Mouse (Mus musculus): ENCODE results near the gene Mfn1.

Mfn1 gene

DNA sequence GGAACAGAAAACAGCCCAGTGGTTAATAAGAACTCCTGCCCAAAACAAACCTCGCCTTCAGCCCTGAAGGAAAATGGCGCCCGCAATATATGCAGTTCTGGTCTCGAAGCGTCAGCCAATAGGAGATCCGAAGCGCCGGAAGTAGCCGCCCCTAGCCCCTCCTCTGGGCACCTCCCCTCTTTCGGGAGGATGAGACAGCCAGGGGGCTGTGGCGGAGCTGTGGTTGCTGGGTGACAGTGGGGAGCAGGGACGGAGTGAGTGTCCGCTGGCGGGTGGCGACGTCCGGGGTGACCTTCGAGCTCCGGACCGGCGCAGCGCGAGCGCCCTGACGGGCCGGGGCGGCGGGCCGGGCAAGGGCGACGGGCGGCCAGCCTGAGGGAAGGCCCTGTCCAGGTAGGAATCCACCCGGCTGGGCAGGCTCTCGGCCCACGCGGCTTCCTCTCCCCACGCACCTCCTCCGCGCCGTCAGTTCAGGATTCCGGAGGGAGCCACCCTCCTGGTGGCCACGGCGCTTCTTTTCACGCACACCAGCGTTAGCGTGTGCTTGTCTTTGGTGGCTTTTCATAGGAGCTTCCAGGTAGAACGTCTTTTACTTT, at the start of gene Mfn1:
TSS of gene Mfn1 (plus strand) at position 163 of the 596 bp plus-strand sequence.
- DNase-seq (ENCODE audit: low spot score in 2 of 2): peak; percentile 95 to 97

DNA sequence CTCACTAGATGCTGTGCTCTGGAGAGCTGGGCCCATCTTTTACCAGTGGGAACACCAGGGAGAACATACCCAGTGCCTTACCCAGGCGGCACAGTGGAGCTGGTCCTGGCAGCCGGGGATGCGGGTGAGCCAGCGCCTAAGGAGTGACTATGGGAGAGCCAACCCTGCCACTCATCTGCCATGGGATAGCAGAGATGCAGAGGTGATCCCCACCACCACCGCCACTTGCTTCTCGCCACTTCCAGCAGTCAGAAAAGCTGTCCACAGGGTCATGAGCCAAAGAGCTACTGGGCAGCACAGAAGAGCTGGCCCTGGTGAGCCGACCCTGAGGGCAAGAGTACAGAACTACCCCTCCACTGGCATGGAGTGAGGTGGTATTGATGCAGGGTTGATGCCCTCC, 49.3 kb upstream of the Mfn1 start:
- DNase-seq (ENCODE audit: low spot score in 2 of 2): no peak

DNA sequence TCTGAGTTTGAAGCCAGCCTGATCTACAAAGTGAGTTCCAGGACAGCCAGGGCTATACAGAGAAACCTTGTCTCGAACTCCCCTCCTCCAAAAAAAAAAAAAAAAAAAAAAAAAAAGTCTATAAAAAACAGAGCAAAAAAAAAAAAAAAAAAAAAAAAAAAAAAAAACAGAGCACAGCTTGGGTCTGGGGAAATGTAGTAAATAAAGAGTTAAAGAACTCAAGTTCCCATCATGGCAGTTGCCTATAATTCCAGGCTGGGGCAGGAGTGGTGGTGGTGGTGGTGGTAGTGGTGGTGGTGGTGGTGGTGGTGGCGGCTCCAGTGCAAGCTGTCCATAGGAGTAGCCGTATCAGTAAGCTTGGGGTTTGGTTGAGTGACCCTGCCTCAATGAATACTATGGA, 46.2 kb upstream of the Mfn1 start:
- no peak for DNase-seq (ENCODE audit: low spot score in 2 of 2)

- no peak for DNase-seq (ENCODE audit: low spot score in 2 of 2)
These were observed 42.7 kb upstream of the Mfn1 start for GRCm38 (mm10) chr3:32486543-32486942.

DNA sequence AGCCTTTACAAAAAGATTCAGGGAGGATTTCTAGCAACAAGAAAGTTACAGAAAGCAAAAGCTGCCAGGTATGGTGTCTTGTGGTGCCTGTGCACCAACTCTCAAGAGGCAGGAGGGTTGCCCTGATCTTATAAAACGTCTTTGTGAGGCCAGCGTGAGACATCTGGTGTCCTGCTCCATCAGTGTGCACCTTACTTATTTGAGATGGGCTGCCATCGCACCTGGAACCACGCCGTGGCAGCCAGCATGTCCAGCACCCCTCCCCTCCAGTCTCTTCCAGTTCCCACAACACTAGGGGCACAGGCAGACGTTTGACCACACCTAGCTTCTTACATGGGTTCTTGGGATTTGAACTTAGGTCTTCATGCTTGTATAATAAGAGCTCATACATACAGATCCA, 41.1 kb upstream of the Mfn1 start:
- no peak for DNase-seq (ENCODE audit: low spot score in 2 of 2)

DNA sequence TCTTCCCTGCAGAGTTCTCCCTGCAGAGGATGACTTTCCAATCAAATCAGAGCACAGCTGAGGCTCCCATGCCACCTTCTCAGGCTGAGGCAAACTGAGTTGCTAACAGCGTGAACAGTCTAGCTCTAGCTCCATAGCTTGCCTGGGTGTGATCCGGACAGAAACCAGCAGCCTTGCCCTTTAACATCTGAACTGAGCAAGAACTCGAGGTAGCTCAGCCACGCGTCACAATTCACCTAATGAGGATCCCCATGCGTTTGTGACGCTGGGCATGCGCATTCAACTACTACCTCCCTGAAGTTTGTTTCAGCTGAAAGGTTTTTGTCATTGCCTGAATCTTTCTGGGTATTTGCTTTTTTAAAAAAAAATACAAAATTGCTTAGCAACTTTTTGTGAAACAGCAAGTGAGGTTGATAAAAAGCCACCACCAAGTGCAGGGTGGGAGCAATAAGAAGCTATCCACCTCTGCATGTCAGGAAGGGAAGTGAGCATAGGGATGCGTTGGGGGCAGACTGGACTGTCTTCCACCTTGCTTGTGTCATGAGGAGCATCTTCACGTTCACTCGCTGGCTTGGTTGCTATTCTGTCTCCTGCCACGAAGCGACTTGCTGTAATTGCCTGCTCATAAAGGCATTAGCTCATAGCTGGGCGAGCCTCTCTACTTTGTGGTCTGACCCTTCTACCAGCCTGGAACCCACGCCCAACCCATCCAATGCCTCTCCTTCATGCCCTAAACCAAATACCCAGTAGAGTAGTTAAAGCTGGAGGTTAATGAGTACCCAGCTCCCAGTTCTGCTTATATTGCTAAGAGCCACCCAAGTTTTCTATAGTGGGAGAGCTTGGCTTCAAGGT, 39.0 kb upstream of the Mfn1 start:
- no peak for DNase-seq (ENCODE audit: low spot score in 2 of 2)

DNA sequence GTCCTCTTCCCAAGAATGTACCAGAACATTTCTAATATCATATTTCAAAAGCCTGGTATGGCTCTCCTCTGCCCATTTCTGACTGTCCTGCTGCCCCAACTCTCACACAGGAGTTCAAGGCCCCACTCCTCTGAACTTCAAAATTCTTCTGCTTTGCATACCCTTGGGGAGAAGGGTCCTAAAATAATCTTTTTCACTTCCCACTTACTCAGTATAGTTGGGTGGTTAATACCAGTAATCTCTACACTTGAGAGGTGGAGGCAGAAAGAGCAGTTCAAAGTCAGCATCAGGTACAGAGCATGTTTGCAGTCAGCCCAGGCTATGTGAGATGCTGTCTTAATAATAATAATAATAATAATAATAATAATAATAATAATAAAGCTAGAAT, 38.3 kb upstream of the Mfn1 start:
- no peak for DNase-seq (ENCODE audit: low spot score in 2 of 2)

GRCm38 (mm10) chr3:32492097-32493090, 36.9 kb upstream of the Mfn1 start, which contains the start of gene Kcnmb3:
Kcnmb3 (minus strand) TSS chr3:32492231.
- DNase-seq (ENCODE audit: low spot score in 2 of 2): no peak

- peak in 1 of 2 experiments; percentile 3 for DNase-seq (ENCODE audit: low spot score in 2 of 2)
These were observed 34.7 kb upstream of the Mfn1 start for GRCm38 (mm10) chr3:32494387-32495087.

GRCm38 (mm10) chr3:32495088-32495770, 34.0 kb upstream of the Mfn1 start:
- DNase-seq (ENCODE audit: low spot score in 2 of 2): no peak

DNA sequence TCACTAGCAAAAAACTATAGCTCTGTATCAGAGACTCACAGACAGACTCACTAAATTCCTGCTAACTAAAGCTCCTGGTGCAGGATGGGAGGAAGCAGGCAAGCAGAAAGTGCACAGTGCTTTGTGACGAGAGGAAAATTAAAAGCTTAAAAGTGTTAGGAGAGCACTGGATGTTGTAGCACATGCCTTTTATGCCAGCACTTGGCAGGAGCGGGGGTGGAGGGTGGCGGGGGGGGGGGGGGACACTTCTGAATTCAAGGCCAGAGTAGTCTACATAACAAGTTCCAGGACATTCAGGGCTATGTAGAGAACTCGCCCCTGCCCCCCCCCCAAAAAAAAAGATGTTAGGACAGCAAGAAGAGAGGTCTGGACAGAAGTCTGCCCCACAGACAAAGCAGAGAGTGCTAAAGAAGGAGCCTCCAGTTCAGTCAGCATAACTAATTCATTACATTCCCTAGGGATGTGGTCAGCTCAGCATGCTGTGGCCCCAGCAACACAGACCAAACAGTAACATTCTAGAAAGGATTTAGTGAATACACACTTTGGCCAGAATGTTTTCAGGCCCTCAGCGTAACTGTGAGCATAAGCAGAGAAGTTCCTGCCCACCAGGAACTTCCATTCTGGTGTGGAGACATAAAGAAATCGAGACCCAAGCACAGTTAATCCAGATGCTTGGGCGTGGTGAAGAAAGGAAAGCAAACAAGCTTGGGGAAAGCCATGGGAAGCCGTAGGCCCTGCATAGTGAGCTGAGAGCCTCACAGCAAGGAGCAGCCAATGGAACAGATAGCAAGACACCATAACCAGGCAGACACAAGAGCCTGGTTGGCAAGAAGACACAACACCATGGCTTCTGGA, 33.2 kb upstream of the Mfn1 start:
- no peak for DNase-seq (ENCODE audit: low spot score in 2 of 2)

GRCm38 (mm10) chr3:32496711-32497070, 32.6 kb upstream of the Mfn1 start:
- no peak for DNase-seq (ENCODE audit: low spot score in 2 of 2)

- no peak for DNase-seq (ENCODE audit: low spot score in 2 of 2)
These were observed 28.9 kb upstream of the Mfn1 start for GRCm38 (mm10) chr3:32500346-32500745.

GRCm38 (mm10) chr3:32505841-32506240, 23.4 kb upstream of the Mfn1 start:
- no peak for DNase-seq (ENCODE audit: low spot score in 2 of 2)

GRCm38 (mm10) chr3:32506366-32507225, 22.7 kb upstream of the Mfn1 start:
- DNase-seq (ENCODE audit: low spot score in 2 of 2): no peak

DNA sequence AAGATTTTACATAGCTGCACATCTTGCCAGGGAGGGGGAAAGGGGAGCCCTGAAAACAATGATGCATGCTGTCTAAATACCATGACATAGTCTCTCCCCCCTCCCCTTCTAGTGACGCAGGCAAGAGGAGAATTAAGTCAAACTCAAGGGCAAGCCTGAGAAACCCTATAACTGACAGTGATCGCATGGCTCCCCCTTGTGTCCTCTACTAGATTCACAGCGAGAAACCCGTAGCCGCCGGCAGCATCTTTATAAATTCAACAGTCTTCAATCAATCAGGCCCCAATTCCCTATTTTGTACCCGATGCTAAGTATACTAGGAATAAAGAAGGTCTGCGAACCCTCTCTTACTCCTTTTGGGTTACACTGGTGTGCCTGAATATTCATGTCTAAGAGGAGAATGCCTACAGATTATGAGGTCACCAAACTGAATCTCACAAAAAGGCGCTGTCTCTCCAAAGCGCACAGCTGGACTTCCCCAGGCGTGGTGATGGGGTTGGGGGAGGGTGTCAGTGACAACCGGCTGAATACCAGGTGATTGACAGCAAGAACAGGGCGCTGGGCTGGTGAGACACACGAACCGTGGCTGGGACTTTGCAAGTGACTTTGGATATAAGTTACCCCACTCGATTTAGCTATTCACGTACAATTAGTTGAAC, 20.5 kb upstream of the Mfn1 start:
- DNase-seq (ENCODE audit: low spot score in 2 of 2): peak; percentile 59 to 73

GRCm38 (mm10) chr3:32509496-32510374, 19.5 kb upstream of the Mfn1 start, which contains the start of gene Zfp639:
Zfp639 (plus strand) TSS chr3:32510259.
- DNase-seq (ENCODE audit: low spot score in 2 of 2): no peak
